Mouse (Mus musculus) midbrain, postnatal 0 days (tissue): ENCODE measurements around the gene Dhrs4. TPM values are rescaled to one million over a fixed set of nuclear protein-coding genes. Genes with fewer than 3 reads are reported as not detected.
A peak's percentile ranks its signal among the peaks of the same experiment; 100 is the strongest.

Source experiments
- ATAC-seq: fragments of 200-750 bp; cut with Nextera tagmentation; 2 replicates; pipeline ENCODE4 v1.8.0; 2017; ENCODE audit warnings: moderate number of reproducible peaks, mild to moderate bottlenecking, moderate TSS enrichment, moderate library complexity; ENCODE audit not compliant: low FRiP score
- DNase-seq: peaks from one replicate; pipeline ENCODE4 v3.0.0-alpha.2; 2015; ENCODE audit warnings: low spot score
- H3K27ac ChIP-seq: fragments of 300-500 bp; sonication (generic); 2 replicates; pipeline ENCODE4 v1.5.1; 2014; ENCODE audit warnings: low read depth, mild to moderate bottlenecking, low read length, mixed read lengths
- H3K27me3 ChIP-seq: fragments of 300-500 bp; sonication (generic); 2 replicates; pipeline ENCODE4 v1.6.1; 2014; ENCODE audit warnings: low read length, control low read depth, mixed read lengths; ENCODE audit not compliant: insufficient read depth
- H3K36me3 ChIP-seq: fragments of 300-500 bp; sonication (generic); 2 replicates; pipeline ENCODE4 v1.6.1; 2014; ENCODE audit warnings: low read length, control low read depth, mixed read lengths; ENCODE audit not compliant: insufficient read depth
- H3K4me1 ChIP-seq: fragments of 300-500 bp; sonication (generic); 2 replicates; pipeline ENCODE4 v1.6.1; 2014; ENCODE audit warnings: mild to moderate bottlenecking, control low read depth, antibody characterized with exemption, low read length, mixed read lengths; ENCODE audit not compliant: insufficient read depth
- H3K4me2 ChIP-seq: fragments of 300-500 bp; sonication (generic); 2 replicates; pipeline ENCODE4 v1.6.1; 2014; ENCODE audit warnings: low read depth, mild to moderate bottlenecking, low read length, mixed read lengths; ENCODE audit not compliant: poor library complexity, severe bottlenecking
- H3K4me3 ChIP-seq: fragments of 300-500 bp; sonication (generic); 2 replicates; pipeline ENCODE4 v1.5.1; 2014; ENCODE audit warnings: low read depth, mild to moderate bottlenecking, low read length, moderate library complexity
- H3K9ac ChIP-seq: fragments of 300-500 bp; sonication (generic); replicated peaks from 2 replicates; pipeline ENCODE4 v1.6.1; 2014; ENCODE audit warnings: mild to moderate bottlenecking, low read length, moderate library complexity, mixed read lengths; ENCODE audit not compliant: poor library complexity, severe bottlenecking
- H3K9me3 ChIP-seq: fragments of 300-500 bp; sonication (generic); 2 replicates; pipeline ENCODE4 v1.6.1; 2016; ENCODE audit warnings: low read length, control low read depth
- CTCF ChIP-seq: IDR thresholded peaks from 2 replicates; pipeline ENCODE4 v1.5.1; 2016; ENCODE audit warnings: antibody characterized with exemption, mild to moderate bottlenecking
- WGBS: fragments of 180-500 bp; shearing (Covaris S2); extraction: QIAGEN DNeasy Blood & Tissue Kit; methylation state at CpG from one replicate; pipeline ENCODE4 v1.1.7; 2014; 5-methylcytosine and 5-hydroxymethylcytosine counted together
- polyA plus RNA-seq: library from polyadenylated mRNA; unstranded; fragments of >200 nt; fragmentation: Nextera tagmentation; extraction: Ambion mirVana; gene quantifications from 2 replicates; pipeline ENCODE4 v1.2.1, GENCODE M21; 2015
- total RNA-seq: library from RNA; depleted of rRNA; stranded (reverse); fragments of >200 nt; gene quantifications from 2 replicates; pipeline ENCODE4 v1.2.3, GENCODE M21; 2014

The Dhrs4 gene
- total and polyA plus RNA-seq, 2 experiments from 2014 or later: 10.0 to 19.4 TPM

- no peaks in the 10 kb centered on the region for H3K4me1 ChIP-seq
- H3K36me3 ChIP-seq: no peaks in the 10 kb centered on the region
- ATAC-seq: no peak
- H3K9ac ChIP-seq: no peak overlapping the region
- no peak for DNase-seq
- H3K27me3 ChIP-seq: no peaks in the 10 kb centered on the region
- H3K9me3 ChIP-seq: no peaks in the 10 kb centered on the region
- TF ChIP-seq CTCF: no peak
- no peak overlapping the region for H3K27ac ChIP-seq
- no peak overlapping the region for H3K4me3 ChIP-seq
- no peak overlapping the region for H3K4me2 ChIP-seq
- WGBS: 78% methylated on average over 2 of the region's 2 CpGs
Observed at GRCm38 (mm10) chr14:55457693-55458092, 20.9 kb upstream of the Dhrs4 start.

- DNase-seq: peak; percentile 52
- no peaks in the 10 kb centered on the region for H3K9me3 ChIP-seq
- peak; percentile 66 for TF ChIP-seq CTCF
- WGBS: 27% methylated on average over 10 of the region's 10 CpGs
- no peak overlapping the region for H3K9ac ChIP-seq
- ATAC-seq: no peak
- H3K4me1 ChIP-seq: no peaks in the 10 kb centered on the region
- H3K4me2 ChIP-seq: no peak overlapping the region
- no peaks in the 10 kb centered on the region for H3K36me3 ChIP-seq
- no peaks in the 10 kb centered on the region for H3K27me3 ChIP-seq
- no peak overlapping the region for H3K4me3 ChIP-seq
- no peak overlapping the region for H3K27ac ChIP-seq
Observed at GRCm38 (mm10) chr14:55458273-55458672, 20.3 kb upstream of the Dhrs4 start.

- no peak overlapping the region for H3K4me3 ChIP-seq
- no peak overlapping the region for H3K9ac ChIP-seq
- no peaks in the 10 kb centered on the region for H3K4me1 ChIP-seq
- no peak for TF ChIP-seq CTCF
- 85% methylated on average over 3 of the region's 3 CpGs for WGBS
- H3K36me3 ChIP-seq: no peaks in the 10 kb centered on the region
- no peaks in the 10 kb centered on the region for H3K9me3 ChIP-seq
- no peak for DNase-seq
- H3K4me2 ChIP-seq: no peak overlapping the region
- no peak overlapping the region for H3K27ac ChIP-seq
- ATAC-seq: no peak
- no peaks in the 10 kb centered on the region for H3K27me3 ChIP-seq
Observed at GRCm38 (mm10) chr14:55458761-55459160, 19.8 kb upstream of the Dhrs4 start.

GRCm38 (mm10) chr14:55459796-55460195 lies 18.8 kb upstream of the Dhrs4 start:
- WGBS: 68% methylated on average over 4 of the region's 4 CpGs
- Histone ChIP-seq H3K36me3 (no peaks in the 10 kb centered on the region), H3K4me3 (no peak overlapping the region), H3K4me1 (no peaks in the 10 kb centered on the region), H3K9ac (no peak overlapping the region), H3K9me3 (no peaks in the 10 kb centered on the region), H3K27ac (no peak overlapping the region), H3K27me3 (no peaks in the 10 kb centered on the region), H3K4me2 (no peak overlapping the region)
- TF ChIP-seq CTCF: no peak
- ATAC-seq (no peak), DNase-seq (no peak)

GRCm38 (mm10) chr14:55460297-55460696 lies 18.3 kb upstream of the Dhrs4 start:
- no peak for DNase-seq
- 78% methylated on average over 10 of the region's 10 CpGs for WGBS
- no peak for TF ChIP-seq CTCF

GRCm38 (mm10) chr14:55461757-55462156 lies 16.8 kb upstream of the Dhrs4 start:
- no peak overlapping the region for H3K27ac ChIP-seq
- 67% methylated on average over 4 of the region's 4 CpGs for WGBS
- H3K4me3 ChIP-seq: no peak overlapping the region
- DNase-seq: no peak
- TF ChIP-seq CTCF: no peak
- ATAC-seq: no peak
- H3K4me2 ChIP-seq: no peak overlapping the region
- no peaks in the 10 kb centered on the region for H3K9me3 ChIP-seq
- H3K27me3 ChIP-seq: no peaks in the 10 kb centered on the region
- no peaks in the 10 kb centered on the region for H3K36me3 ChIP-seq
- no peak overlapping the region for H3K9ac ChIP-seq
- no peaks in the 10 kb centered on the region for H3K4me1 ChIP-seq

More at GRCm38 (mm10) chr14:55460297-55460696, 18.3 kb upstream of the Dhrs4 start:
- Histone ChIP-seq H3K9me3 (no peaks in the 10 kb centered on the region), H3K4me1 (no peaks in the 10 kb centered on the region), H3K4me2 (no peak overlapping the region), H3K27ac (no peak overlapping the region), H3K36me3 (no peaks in the 10 kb centered on the region), H3K27me3 (no peaks in the 10 kb centered on the region), H3K4me3 (no peak overlapping the region), H3K9ac (no peak overlapping the region)
- ATAC-seq: no peak
